Mouse (Mus musculus) E14TG2a.4 (cell line): Measurements from ENCODE around the gene Gja8.

Source experiments
- CTCF ChIP-seq: conservative IDR thresholded peaks from 2 replicates; pipeline ENCODE4 v1.5.1; 2014; ENCODE audit warnings: low read length
- POU5F1 ChIP-seq: IDR thresholded peaks from 2 replicates; pipeline ENCODE4 v1.6.1; 2014; ENCODE audit warnings: low read length, borderline replicate concordance

- TF ChIP-seq CTCF = no peak
- no peak for TF ChIP-seq POU5F1
Observed at GRCm38 (mm10) chr3:96871070-96871469, 54.8 kb downstream of the Gja8 start.
